Mouse (Mus musculus) liver, adult 2 months (tissue): ENCODE results near the gene Spata20.

Experiments
- CTCF ChIP-seq: fragments of 200-500 bp; IDR thresholded peaks from 2 replicates; pipeline ENCODE4 v1.5.1; 2011; ENCODE audit warnings: low read depth, low read length, control low read depth
- POLR2A ChIP-seq: fragments of 200-500 bp; IDR thresholded peaks from 2 replicates; pipeline ENCODE4 v1.6.1; 2011; ENCODE audit warnings: low read length, control low read depth; ENCODE audit not compliant: insufficient read depth; ENCODE audit errors: extremely low read depth

DNA sequence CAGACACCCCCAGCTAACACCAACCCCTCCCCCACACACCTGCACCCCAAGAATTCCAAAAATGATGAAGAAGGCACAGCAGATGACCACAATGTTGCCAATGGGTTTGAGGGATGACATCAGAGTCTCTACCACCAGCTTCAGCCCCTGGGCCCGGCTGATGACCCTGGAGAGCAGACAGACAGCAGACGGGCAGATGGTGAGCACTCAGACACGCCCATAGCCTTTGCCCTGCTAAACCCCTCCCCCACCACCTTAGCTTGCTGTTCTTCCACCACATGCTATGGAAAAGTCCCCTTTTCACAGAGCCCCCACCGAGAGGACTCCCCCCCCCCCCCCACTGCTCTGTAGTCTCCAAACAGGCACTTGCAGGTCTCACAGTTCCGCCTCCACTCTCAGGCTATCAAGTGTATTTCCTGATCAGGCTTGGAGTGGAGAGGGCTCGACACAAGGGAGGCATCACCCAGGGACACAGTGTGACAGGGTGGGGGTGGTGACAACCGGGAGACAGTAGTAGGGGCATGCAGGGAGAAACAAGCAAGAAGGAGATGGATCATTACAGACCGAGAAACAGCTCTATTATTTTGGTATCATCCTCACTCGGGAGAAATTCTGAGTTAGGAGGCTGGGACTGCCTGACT is 56.8 kb downstream of the Spata20 start:
- TF ChIP-seq CTCF (no peak), POLR2A (no peak)
